Mouse (Mus musculus) lung, embryonic 14.5 days (tissue): ENCODE data around the gene Hsd11b1. TPM values are rescaled to one million over a fixed set of nuclear protein-coding genes. Genes with fewer than 3 reads are reported as not detected.
"Not testable (repeated sequence)": the region's sequence is repeated elsewhere in the genome, so short reads cannot be mapped to it uniquely, and the experiment has no call there.

Experiments used
- ATAC-seq: fragments of 200-750 bp; cut with Nextera tagmentation; 2 replicates; pipeline ENCODE4 v1.8.0; 2017; ENCODE audit warnings: mild to moderate bottlenecking, moderate TSS enrichment, moderate library complexity; ENCODE audit not compliant: insufficient read depth
- DNase-seq: peaks from one replicate; pipeline ENCODE4 v3.0.0-alpha.2; 2015
- H3K27ac ChIP-seq: fragments of 300-500 bp; sonication (generic); 2 replicates; pipeline ENCODE4 v1.5.1; 2014; ENCODE audit warnings: low read depth, mild to moderate bottlenecking, moderate library complexity
- H3K27me3 ChIP-seq: fragments of 300-500 bp; sonication (generic); 2 replicates; pipeline ENCODE4 v1.6.1; 2014; ENCODE audit warnings: low read length, control low read depth; ENCODE audit not compliant: insufficient read depth
- H3K36me3 ChIP-seq: fragments of 300-500 bp; sonication (generic); 2 replicates; pipeline ENCODE4 v1.6.1; 2014; ENCODE audit warnings: control low read depth; ENCODE audit not compliant: insufficient read depth
- H3K4me1 ChIP-seq: fragments of 300-500 bp; sonication (generic); 2 replicates; pipeline ENCODE4 v1.6.1; 2014; ENCODE audit warnings: antibody characterized with exemption, control low read depth; ENCODE audit not compliant: insufficient read depth
- H3K4me2 ChIP-seq: fragments of 300-500 bp; sonication (generic); 2 replicates; pipeline ENCODE4 v1.6.1; 2014; ENCODE audit warnings: mild to moderate bottlenecking
- H3K4me3 ChIP-seq: fragments of 300-500 bp; sonication (generic); 2 replicates; pipeline ENCODE4 v1.5.1; 2014; ENCODE audit warnings: low read depth, low read length
- H3K9ac ChIP-seq: fragments of 300-500 bp; sonication (generic); 2 replicates; pipeline ENCODE4 v1.6.1; 2014
- H3K9me3 ChIP-seq: fragments of 300-500 bp; sonication (generic); 2 replicates; pipeline ENCODE4 v1.6.1; 2016; ENCODE audit warnings: low read depth, low read length, control low read depth
- CTCF ChIP-seq: IDR thresholded peaks from 2 replicates; pipeline ENCODE4 v1.5.1; 2016; ENCODE audit warnings: antibody characterized with exemption, low read depth
- WGBS: fragments of 180-500 bp; shearing (Covaris S2); extraction: QIAGEN DNeasy Blood & Tissue Kit; methylation state at CpG from one replicate; pipeline ENCODE4 v1.1.7; 2014; 5-methylcytosine and 5-hydroxymethylcytosine counted together
- polyA plus RNA-seq: library from polyadenylated mRNA; unstranded; fragments of >200 nt; fragmentation: Nextera tagmentation; extraction: Ambion mirVana; gene quantifications from 2 replicates; pipeline ENCODE4 v1.2.1, GENCODE M21; 2014

Gene Hsd11b1
- polyA plus RNA-seq, 1 experiment from 2014 or later: 1.6 TPM

DNA sequence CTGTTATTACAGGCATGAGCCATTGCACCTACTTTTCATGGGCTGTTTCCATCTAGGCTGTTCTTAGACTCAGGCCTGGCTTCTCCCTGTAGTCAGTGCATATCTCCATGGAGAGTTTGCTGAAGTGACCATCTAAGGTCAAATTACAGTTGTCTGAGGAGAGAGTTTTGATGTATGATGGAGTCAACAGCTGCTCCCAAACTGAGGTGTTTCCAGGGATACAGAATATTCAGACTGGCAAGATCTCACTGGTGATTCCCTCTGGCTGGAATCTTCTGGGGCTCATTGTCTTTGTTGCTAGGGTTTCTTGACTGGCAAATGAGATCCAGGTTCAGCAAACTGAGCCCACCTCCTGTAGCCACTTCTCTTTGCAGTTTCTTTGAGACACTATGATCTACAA lies 26.8 kb upstream of the Hsd11b1 start:
- H3K36me3 ChIP-seq: no peaks in the 10 kb centered on the region

DNA sequence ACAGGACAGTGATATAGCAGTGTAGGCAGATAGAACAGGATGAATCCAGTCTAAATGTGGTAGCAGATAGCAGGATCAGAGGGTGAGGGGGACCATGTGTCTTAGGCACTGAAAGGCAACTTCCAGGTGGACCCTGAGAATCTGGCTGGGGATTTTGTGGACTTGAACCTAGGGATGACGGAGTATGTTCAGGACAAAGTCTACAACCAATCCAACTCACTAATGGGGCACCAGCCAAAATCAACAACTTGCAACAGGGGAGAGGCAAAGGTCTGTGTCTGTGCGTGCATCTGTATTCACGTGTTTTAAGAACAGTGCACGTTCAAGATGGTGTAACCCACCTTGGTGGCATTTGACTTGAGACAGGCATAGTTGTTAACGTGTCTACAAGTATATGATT lies 26.0 kb upstream of the Hsd11b1 start:
- H3K4me1 ChIP-seq: no peaks in the 10 kb centered on the region; the same call in 1 of the 2 replicates
- no peaks in the 10 kb centered on the region for H3K36me3 ChIP-seq
- whole genome bisulfite sequencing: 87% methylated on average over 5 of the region's 5 CpGs
- no peak for DNase-seq
- H3K4me2 ChIP-seq: no peak overlapping the region
- no peak overlapping the region for H3K4me3 ChIP-seq
- no peaks in the 10 kb centered on the region for H3K9me3 ChIP-seq
- no peak for TF ChIP-seq CTCF
- H3K9ac ChIP-seq: no peak overlapping the region
- H3K27me3 ChIP-seq: no peaks in the 10 kb centered on the region
- no peak for ATAC-seq
- H3K27ac ChIP-seq: no peak overlapping the region

More for the DNA sequence above, 26.8 kb upstream of the Hsd11b1 start:
- H3K9me3 ChIP-seq: no peaks in the 10 kb centered on the region
- DNase-seq (no peak), ATAC-seq (no peak)
- no peaks in the 10 kb centered on the region; the same call in 1 of the 2 replicates for H3K4me1 ChIP-seq
- H3K27ac ChIP-seq: no peak overlapping the region
- H3K27me3 ChIP-seq: no peaks in the 10 kb centered on the region
- no peak for TF ChIP-seq CTCF
- no peak overlapping the region for H3K4me3 ChIP-seq
- no peak overlapping the region for H3K4me2 ChIP-seq
- no peak overlapping the region for H3K9ac ChIP-seq

DNA sequence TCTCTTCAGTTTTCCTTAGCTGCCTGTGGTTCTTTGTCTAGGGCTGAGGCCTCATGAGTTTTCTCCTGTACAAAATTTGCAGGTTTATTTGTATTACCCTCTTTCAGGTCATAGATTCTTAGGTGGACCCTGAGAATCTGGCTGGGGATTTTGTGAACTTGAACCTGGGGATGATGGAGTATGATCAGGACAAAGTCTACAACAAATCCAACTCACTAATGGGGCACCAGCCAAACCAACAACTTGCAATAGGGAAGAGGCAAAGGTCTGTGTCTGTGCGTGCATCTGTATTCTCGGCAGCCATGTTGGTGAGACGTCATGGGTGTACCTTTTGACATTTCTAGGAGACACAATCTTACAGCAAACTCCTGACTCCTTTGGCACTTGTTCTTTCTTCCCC lies 25.2 kb upstream of the Hsd11b1 start:
- Histone ChIP-seq H3K9ac (no peak overlapping the region), H3K4me3 (no peak overlapping the region), H3K27ac (no peak overlapping the region), H3K27me3 (no peaks in the 10 kb centered on the region), H3K4me2 (no peak overlapping the region), H3K36me3 (no peaks in the 10 kb centered on the region), H3K4me1 (no peaks in the 10 kb centered on the region; the same call in 1 of the 2 replicates), H3K9me3 (no peaks in the 10 kb centered on the region)
- no peak for TF ChIP-seq CTCF
- DNase-seq (no peak), ATAC-seq (no peak)
- WGBS: 84% methylated on average over 3 of the region's 3 CpGs

DNA sequence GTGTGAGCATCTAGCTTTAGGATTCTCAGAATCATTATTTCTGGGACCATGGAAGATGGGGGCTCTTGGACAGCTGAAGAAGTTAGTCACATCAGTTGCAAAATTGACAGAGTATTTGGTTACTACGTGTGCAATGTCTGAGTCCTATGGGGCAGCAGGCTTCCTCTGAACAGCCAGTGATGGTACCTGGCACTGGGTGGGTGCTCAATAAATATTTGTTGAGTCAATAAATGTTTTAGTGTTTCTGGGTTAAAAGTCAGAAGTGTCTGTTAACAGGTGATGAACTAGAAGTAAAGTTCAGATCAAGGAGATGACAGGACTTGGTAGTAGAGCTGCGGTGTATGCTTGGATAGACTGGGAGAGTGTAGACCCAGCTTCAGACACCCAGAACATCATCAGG lies 23.7 kb upstream of the Hsd11b1 start:
- DNase-seq (no peak), ATAC-seq (no peak)
- Histone ChIP-seq H3K27me3 (no peaks in the 10 kb centered on the region), H3K27ac (no peak overlapping the region), H3K36me3 (no peaks in the 10 kb centered on the region), H3K9ac (no peak overlapping the region), H3K4me2 (no peak overlapping the region), H3K9me3 (no peaks in the 10 kb centered on the region), H3K4me3 (no peak overlapping the region), H3K4me1 (no peaks in the 10 kb centered on the region; the same call in 1 of the 2 replicates)
- 51% methylated on average over 2 of the region's 2 CpGs for WGBS
- no peak for TF ChIP-seq CTCF

DNA sequence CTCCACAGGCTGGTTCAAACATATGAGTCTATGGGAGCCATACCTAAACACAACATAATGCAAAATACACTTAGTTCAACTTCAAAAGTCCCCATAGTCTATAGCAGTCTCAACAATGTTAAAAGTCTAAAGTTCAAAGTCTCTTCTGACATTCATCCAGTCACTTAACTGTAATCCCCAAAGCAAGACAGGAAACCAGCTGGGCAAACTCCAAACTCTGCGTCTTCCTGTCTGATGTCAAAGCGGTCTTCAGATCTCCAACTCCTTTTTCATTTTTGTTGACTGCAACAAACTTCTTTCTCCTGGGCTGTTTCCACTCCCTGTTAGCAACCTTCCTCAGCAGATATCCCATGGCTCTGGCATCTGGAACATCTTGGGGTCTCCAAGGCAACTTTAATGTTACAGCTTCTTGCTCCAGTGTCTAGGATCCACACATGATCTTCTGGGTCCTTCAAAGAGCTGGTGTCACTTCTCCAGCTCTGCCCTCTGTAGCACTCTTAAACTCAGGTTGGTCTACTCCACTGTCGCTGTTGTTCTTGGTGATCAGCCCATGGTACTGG lies 22.0 kb upstream of the Hsd11b1 start:
- not testable (repeated sequence) for DNase-seq, H3K4me3 ChIP-seq, H3K9me3 ChIP-seq, H3K27ac ChIP-seq, H3K4me2 ChIP-seq, H3K9ac ChIP-seq, H3K27me3 ChIP-seq, H3K36me3 ChIP-seq, H3K4me1 ChIP-seq, ATAC-seq
- WGBS: 77% methylated on average over 3 of the region's 3 CpGs

DNA sequence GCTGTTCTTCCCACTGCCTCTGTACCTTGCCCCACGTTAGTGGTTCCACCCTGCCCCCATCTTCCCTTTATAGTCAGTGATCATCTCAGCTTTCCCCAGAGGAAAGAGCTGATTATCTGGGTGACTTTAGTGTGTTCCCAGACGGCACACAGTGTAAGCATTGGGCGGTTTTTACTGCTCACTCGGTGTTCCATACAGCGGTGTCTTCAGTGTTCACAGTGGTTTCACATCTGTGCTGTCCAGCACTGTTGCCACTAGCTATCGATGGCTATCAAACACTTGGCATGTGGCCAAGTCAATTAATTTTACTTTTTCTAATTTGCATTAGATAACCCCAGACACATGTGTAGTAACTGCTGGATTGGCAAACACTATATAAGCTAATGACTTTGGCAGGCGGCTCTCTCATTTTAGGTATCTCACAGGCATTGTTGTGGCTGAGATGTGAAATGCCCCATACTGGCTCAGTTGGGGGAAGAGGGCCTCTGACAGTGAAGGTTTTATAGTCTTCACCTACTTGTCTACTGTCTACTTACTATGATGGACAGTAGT lies 20.4 kb upstream of the Hsd11b1 start:
- ATAC-seq: no peak
- no peaks in the 10 kb centered on the region for H3K9me3 ChIP-seq
- no peak overlapping the region for H3K4me2 ChIP-seq
- no peak for TF ChIP-seq CTCF
- no peaks in the 10 kb centered on the region for H3K4me1 ChIP-seq
- no peak overlapping the region for H3K9ac ChIP-seq
- no peak for DNase-seq
- H3K27ac ChIP-seq: no peak overlapping the region
- no peak overlapping the region for H3K4me3 ChIP-seq
- 65% methylated on average over 7 of the region's 7 CpGs for WGBS
- H3K36me3 ChIP-seq: no peaks in the 10 kb centered on the region
- no peaks in the 10 kb centered on the region for H3K27me3 ChIP-seq

GRCm38 (mm10) chr1:193281344-193281743 lies 17.5 kb upstream of the Hsd11b1 start:
- Histone ChIP-seq H3K9ac (no peak overlapping the region), H3K4me1 (no peaks in the 10 kb centered on the region), H3K27ac (no peak overlapping the region), H3K36me3 (no peaks in the 10 kb centered on the region), H3K9me3 (no peaks in the 10 kb centered on the region), H3K4me2 (no peak overlapping the region), H3K27me3 (no peaks in the 10 kb centered on the region), H3K4me3 (no peak overlapping the region)
- no peak for ATAC-seq
- DNase-seq: no peak
- 86% methylated on average over 2 of the region's 2 CpGs for WGBS
- no peak for TF ChIP-seq CTCF

- Histone ChIP-seq H3K27me3 (no peaks in the 10 kb centered on the region), H3K4me3 (no peak overlapping the region), H3K9me3 (no peaks in the 10 kb centered on the region), H3K36me3 (no peaks in the 10 kb centered on the region), H3K9ac (no peak overlapping the region), H3K4me1 (no peaks in the 10 kb centered on the region), H3K27ac (no peak overlapping the region), H3K4me2 (no peak overlapping the region)
- 73% methylated on average over 4 of the region's 4 CpGs for WGBS
- no peak for TF ChIP-seq CTCF
- no peak for ATAC-seq
- DNase-seq: no peak
Measured at GRCm38 (mm10) chr1:193279492-193279891, 15.6 kb upstream of the Hsd11b1 start.
